Mouse (Mus musculus) layer of hippocampus, postnatal 36 days (tissue): ENCODE data around the gene Mrpl50. TPM values are rescaled to one million over a fixed set of nuclear protein-coding genes. Genes with fewer than 3 reads are reported as not detected.
"Not testable (repeated sequence)": the region's sequence is repeated elsewhere in the genome, so short reads cannot be mapped to it uniquely, and the experiment has no call there.

Source experiments
- DNase-seq, 2 experiments: peaks; one replicate each; pipeline ENCODE4 v3.0.0; 2022
- total RNA-seq, 2 experiments: library from RNA; stranded (reverse); gene quantifications; 2 replicates each; pipeline ENCODE4 v1.2.3; 2021

The Mrpl50 gene
- 10 to 100 TPM; 31.6 to 34.1 TPM for total RNA-seq

DNA sequence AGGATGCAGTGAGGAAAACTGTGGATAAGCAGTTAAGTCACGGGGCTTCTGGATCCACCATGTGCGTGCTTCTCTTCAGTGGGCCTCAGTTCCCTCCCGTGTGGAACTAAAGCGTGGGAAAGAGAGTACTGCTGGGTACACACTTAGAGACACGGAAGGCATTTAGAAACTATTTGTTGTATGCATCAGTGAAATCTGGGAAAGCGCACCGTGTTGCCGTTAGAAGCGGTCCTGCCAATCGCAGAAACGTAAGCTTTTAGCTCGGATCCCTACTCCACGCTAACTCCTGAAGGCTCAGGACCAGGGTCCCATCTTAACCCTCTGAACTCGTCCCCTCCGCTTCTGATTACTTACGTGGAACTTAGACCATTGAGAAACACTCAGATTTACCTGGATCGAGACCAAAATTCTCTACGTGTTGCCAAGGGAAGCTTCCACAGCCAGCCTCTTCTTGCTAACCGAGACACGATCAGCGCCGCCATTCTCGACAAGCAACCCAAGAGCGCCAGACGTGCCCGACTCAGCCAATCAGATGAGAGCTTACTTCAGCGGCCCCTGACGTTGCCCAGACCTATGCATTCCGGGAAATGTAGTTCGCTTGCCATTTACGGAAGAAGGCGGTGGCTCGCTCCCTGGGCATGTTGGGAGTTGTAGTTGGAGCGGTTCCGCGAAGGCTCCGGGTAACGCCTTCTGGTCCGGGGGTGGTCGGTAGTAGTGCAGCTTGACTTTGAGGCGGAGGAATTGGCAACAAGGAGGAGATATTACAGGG lies at the start of gene Mrpl50, which contains the start of gene Zfp189:
Gene Mrpl50, minus strand, starts transcription at position 522 of the 769 bp plus-strand sequence.
Gene Zfp189, plus strand, starts transcription at position 605 of the 769 bp plus-strand sequence.
- peak; percentile 94 to 95 for DNase-seq

DNA sequence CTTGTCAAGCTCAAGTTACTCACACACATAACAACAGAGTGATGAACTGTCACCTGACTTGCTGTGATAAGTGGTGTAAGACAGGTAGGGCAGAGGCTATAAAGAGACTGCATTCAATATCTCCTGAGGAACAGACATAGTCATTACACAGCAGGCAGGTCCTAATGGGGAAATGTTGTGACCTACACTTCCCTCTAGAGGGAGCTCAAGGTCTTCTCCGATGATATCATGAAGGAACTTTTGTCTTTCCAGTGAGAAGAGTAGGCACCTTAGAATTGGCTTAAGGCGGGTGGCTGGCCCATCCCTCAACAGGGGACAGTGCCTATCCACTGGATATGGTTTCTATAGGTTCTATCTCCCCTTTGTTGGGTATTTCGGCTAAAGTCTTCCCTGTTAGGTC lies 46.7 kb upstream of the Mrpl50 start:
- peak; percentile 37 to 52 for DNase-seq

DNA sequence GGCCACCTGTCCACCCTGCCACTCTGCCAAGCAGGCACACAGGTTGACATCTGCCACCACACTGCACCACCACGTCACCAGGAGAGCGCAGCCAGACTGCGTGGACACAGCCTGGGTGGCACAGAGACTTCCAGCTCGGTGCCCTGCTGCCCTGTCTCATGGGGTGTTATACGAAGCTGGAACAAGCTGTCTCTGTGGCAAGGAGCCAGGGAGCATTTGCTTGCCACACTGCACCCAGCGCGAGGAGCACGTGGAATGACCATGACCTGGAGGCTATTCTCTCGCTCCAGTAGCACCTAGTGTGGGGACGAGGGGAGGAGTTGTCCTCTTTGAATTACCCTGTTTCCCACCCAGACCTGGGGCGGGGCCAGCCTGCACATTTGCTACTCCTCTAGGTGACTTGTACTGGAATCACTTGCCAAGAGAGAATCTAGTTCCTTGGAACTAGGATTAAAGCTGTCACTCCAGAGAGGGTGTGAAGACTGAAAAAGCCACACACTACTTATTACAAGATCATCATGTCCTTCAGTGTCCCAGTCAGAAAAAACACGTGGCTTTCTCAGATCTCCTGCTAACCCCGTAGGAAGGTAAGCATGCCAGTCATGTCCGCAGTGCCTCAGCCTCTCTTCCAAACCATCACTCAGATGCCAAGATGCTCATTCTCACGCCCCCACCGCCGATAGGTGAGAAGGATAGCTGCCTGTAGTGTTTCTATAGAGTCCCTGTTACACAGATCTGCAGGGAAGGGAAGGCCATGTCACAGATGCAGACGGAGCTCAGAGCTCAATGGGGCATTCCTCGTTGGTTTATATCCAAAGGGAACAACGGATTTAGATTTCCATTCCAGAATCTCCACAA lies 39.3 kb upstream of the Mrpl50 start:
- peak; percentile 23 to 30 for DNase-seq

DNA sequence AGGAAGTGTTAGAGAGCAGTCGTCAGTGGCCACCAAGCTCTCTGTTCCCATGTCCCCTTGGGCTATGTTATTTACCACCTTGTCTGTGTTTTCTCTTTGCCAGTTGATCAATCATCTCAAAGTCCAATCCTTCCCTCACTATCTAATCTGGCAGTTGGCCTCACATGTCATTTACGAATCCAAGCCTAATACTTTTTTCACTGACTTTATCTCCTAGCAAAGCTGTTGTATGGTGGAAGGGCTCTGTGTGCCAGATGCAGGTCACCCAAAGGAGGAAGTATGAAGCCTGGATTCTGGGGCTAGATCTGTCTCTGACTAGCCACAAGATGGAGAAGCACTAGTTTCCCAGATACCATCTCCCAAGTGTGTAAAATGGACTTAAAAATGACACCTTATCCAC lies 37.3 kb upstream of the Mrpl50 start:
- no peak for DNase-seq

DNA sequence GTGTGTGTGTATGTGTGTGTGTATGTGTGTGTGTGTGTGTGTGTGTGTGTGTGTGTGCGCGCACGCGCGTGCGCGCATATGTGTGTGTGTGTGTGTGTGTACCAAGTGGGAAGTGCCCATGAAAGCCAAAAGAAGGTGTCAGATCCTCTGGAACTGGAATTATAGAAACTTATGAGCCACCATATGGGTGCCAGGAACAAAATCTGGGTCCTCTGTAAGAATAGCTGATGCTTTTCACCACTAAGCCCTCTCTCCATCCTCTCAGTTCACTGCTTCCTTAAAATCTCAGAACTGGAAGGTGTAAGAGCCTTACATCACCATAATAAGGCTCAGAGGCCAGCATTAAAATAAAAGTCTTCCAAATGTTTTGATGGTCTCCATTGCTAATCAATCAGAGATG lies 36.5 kb upstream of the Mrpl50 start:
- DNase-seq = no peak

DNA sequence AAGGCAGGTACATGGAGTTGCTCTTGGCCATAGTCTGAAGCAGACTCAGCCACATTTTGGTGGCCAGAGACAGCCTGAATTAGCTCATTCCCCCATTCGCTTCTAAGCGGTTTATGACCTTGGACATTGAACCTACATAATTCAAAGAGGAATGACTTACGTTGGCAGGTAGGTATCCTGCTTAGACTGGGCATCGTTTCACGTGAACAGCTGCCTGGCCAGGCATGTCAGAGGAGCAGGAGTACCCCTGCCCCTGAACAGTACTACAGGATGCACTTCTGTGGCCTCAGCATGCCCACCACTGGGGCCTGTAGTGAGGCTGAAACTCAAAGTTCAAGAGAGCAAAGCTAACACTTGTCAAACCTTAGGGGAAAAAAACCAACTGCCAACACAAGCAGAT lies 32.5 kb upstream of the Mrpl50 start:
- no peak for DNase-seq

DNA sequence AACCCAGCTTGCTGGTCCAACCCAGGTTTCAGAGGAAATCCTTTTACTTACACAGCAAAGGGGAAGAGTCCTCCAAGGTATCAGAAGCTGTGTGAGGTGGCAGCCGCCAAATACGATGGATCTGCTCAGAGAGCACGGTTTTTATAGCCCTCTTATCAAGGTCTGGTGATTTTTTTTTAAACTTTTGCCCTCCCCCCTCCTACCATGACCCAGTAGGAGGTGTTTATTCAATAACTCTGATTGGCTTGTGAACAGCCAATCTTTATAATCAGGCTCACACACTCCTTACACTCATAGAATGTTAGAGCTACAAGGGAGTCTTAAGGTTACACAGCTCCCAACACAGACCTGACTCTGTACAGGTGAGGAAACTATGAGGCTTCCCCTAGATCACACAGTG lies 28.5 kb upstream of the Mrpl50 start, which contains the start of gene Aldob:
Gene Aldob, minus strand, starts transcription at position 164 of the 400 bp plus-strand sequence.
- DNase-seq = no peak

DNA sequence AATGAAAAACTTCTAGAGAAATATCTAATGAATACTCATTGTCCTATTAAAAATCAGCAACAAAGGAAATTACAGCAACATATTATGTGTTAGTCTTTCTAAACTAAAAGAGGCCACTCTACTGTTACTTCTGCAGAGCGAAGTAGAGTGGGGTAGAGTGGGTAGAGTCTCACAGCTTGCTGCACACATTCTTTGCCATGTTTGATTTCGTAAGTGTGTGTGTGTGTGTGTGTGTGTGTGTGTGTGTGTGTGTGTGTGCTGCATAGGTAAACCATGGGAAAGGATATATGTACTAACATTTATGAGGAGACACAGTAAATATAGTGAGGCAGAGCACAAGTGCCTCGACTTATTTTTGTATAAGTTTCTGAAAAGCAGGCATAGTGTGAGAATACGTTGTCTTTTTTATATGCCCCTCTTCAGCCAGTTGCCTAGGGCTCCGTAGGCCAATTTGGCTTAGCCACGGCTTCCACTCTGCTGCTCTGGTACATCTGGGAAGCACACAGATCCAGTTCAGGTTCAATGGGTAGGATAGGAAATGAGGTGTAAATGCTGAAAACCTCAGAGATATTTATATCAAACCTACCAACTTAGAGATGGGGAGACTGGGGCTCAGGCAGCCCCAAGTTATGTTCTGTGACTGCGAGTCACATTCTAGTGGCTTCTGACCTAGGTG lies 26.8 kb upstream of the Mrpl50 start:
- no peak for DNase-seq

DNA sequence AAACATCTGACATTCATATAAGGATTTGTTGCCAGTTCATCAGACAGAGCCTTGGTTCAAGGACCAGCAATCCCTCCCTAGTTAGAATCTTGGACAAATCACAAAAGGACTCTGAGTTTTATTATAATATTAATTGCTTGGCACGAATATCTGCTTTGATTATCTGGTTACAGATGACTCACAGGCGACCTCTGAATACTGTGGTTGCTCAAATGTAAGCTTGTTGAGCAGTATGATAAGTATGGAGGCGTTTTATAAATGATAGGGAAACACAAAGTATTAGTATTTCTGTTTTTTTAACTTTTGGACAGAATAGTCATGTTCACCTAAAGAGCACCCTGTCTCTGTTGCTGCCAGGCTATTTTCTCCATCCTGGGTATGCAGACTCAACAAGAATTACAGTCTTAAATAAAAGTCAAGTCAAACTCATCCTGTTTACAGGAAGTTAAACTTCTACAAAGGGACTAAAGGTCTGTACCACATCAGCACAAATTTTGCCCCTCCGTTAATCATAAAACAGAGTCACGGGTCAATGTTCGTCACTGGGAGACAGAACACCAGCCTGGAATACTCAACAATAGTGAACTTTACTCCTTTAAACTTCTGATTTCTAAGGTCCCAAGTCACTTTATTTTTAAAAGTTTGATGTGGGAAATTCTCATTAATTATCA lies 26.1 kb upstream of the Mrpl50 start:
- DNase-seq = no peak

DNA sequence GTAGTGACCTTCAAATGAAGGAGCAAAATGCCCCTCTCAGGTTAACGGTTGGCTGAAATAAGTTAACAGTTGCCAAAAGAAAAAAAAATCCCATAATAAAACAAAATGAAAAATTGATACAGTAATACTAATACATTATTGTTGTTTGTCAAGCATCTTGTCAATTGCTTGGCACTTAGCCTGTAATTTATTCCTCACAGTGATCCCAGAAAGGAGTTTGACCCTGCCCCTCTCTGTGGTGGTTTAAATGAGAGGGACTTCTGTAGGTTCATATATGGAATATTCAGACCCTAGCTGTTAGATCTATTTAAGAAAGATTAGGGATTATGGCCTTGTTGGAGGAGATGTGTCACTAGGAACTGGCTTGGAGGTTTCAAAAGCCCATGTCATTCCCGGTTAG lies 25.1 kb upstream of the Mrpl50 start:
- no peak for DNase-seq

DNA sequence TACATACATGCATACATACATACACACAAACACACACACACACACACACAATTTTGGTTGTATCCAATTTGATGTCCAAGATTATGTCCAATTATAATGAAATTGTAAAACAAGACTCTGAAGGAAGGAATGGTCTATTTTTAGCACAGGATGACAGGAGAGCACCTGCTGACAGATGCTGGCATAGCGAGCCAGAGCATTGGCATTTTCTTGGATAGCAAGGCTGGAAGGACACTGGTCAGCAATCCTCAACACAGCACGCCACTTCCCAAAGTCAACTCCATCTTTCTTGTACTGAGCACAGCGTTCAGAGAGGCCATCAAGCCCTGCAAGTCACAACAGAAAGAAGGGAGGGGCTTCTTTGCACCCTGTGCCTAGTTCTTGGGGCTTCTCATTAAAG lies 20.1 kb upstream of the Mrpl50 start:
- no peak for DNase-seq

DNA sequence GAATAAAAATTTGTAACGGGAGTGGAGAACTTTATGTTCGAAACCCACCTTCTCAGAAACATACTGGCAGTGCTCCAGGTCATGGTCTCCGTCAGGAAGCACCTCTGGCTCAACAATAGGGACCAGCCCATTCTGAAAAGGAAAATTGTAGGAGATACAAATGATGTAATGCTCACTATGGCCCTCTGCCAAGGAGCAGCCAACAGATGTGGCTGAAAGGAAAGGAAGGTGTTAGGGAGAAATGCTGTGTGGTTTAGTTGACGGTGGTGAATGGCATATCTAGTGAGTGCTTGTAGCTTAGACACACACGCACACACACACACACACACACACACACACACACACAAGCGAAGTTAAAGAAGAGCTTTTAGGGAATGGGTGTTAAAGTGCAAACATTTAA lies 18.8 kb upstream of the Mrpl50 start:
- DNase-seq = no peak

DNA sequence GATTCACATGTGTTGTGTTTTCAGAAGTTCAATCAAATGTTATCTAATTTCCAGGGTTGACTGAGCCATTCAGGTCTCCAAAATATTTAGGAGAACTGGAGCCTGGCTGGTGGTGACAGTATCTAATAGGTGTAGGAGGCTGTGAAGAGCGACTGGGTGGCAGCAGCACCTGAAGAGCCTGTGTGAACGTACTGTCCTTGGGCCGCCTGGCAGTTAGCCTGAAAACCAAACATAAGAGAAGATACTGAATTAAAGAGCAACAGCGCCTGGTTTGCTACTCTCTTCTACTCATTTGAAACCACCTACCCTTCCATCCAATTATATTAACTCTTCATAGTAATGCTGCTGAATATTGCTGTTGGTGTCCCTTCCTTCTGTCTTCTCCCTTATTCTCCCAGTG lies 15.8 kb upstream of the Mrpl50 start:
- no peak for DNase-seq

DNA sequence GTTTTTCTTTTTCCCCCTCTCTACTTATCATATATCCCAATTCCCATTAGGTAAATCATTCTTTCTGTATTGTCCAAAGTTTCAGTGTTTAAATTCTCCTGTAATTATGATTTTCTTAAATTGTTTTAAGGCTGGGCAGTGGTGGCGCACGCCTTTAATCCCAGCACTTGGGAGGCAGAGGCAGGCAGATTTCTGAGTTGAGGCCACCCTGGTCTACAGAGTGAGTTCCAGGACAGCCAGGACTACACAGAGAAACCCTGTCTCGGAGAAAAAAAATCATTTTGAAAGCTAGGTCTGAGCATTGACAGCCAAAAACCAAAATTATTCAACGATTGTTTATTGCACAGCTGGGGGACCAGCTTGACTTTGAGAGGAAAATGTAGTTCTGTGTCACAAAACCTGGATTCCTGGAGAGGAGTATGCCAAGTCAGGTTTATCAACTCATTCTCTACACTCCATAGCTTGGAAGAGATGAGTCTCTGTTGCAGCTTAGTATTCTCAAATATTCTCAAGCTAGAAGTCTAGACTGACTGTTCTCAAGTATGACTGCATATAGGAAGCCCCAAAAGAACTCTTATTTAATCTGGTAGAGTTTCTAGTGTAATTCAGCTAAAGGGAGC lies 14.9 kb upstream of the Mrpl50 start:
- no peak for DNase-seq

DNA sequence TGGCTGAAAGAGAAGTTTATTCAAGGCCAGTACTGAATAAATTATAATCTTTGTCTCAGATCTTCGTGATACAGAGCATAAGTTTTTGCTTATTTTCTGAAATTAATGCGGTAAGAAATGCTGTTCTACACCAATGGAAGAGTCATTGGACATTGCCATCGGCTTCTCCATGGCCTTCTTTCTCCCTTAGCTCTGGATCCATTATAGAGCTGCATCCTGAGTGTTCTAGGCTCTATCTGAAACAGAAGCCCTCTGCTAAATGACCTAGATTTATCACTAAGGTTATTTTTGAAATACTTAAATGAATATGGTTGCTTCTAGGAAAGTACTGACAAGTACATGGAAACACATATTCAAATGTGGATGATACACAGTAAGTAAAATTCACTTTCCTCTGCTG lies 14.1 kb upstream of the Mrpl50 start:
- no peak for DNase-seq

DNA sequence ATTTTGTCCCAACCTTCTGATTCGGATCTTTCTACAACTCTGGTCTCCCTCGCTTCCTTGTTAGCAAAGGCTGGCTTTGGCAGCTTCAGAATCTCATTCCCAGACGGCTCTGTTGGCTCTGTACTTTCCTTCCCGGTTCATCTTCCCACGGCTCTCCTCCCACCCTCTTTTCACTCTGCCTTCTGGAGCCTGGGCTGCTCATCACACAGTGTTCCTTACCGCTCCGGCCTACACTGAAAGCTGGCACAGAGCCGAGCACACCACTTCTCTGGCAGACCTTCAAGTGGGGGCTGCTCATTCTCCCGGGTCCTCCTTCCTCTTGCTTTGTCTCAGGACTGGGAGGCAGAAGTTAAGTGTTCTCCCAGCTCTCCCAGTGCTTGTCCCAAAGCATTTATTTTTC lies 1.7 kb upstream of the Mrpl50 start:
- peak; percentile 82 to 83 for DNase-seq

DNA sequence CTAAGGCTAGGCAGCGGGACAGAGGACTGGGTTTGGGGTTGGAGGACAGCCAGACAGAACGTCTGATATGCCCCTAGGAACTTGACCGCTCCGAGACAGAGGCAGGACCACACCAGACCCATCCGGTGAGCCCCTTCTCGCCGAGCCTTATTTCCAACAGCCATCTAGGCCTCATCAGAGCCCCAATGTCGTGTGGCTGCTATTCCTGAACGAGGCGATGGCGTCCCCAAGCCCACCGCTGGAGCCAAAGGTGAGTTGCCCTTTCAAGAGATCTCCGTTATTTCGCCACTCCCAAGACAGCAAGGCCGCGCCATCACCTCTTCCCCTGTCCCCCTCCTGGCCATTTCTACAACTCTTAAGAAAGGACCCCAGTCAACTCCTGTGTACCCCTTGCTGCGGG lies 453 bp upstream of the Mrpl50 start:
- DNase-seq = no peak

DNA sequence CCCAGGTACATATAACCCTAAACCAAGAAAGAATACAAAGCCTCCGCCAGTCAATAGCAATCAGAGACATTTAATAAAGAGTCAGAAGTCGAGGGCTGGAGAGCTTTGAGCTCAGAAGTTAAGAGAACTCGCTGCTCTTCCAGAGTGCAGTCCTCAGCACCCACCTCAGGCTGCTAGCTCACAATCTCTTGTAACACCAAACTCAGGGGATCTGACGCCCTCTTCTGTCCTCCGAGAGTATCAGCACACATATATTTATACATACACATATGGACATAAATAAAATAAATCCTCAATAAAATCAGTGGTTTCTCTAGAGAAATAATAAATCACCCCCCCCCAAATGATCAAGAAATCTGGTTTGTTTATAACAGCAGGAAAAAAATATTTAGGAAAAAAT lies 1.4 kb downstream of the Mrpl50 start:
- no peak for DNase-seq

DNA sequence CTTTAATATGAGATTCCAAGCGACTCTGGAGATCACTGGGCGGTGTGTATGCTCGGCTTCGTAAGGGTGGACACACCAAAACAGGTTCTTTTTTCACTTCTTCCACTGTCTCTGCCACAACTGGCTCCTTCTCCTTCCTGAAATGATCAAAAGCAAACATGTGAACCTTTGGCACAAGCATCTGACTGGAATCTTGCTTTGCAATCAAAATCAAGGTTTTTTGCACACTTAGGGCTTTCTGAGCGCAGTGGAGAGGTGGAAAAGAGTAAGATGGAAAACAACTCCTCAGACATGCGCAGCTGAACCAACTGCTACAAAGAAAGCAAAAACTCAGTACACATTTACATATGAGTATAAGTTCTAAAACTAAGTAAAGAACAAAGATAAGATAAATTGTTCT lies 6.5 kb downstream of the Mrpl50 start:
- no peak for DNase-seq

DNA sequence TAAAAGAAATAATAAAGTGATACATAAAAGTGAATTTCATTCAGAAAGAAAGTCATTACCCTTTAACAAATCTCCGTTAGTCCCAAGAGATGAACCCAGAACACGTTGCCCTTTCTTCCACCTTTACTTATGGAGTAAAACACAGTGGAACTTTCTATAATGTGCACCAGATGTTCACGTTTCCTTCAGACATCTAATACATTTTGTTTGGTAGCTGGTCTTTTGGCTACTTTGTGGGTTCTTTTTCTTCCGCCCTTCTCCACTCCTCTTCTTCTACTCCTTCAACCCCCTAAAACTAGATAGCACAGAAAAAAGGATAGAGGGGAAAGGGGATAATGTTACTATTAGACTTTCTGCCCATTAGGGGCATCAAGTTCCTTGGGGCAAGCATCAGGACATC lies 8.3 kb downstream of the Mrpl50 start:
- DNase-seq = no peak

DNA sequence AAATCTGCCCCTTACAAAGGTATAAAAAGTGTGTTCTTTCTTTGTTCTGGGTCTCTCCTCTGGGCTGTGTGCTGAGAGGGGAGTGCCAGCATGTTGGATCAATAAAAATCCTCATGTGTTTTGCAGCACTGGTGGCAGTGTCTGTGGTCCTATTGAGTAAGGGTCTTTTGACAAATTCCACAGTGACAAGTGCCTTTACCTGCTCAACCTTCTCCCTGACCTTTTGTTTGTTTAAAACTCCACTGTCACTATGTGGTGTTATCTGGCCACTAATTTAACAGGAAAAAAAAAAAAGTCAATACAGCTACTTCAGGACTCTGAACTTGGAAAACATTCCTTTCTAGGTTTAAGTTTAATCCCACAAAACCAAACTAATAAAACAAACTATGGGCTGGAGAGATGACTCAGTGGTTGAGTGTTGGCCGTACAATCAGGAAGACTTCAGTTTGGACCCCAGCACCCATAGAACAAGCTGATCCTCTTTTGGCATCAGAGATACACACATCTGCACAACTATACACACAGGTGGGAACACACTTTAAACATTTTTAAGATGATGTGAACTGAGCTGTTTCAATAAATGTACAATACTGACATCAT lies 10.6 kb downstream of the Mrpl50 start:
- not testable (repeated sequence) for DNase-seq

DNA sequence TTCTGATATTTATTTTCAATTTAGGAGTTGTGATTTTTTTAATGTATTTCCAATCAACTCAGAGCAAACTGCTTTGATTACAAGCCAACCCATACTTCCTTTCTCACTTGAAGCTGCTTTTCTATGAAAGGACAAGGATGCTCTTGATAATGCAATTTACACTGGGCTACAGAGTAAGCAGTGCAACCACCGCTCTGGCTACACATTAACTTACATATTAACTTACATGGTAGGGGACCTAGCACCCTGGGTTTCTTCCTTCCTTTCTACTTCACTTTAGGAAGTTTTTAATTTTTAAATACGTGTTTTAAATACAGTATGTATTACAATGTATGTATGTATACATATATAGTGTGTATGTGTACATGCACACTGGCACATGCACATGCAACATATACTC lies 11.7 kb downstream of the Mrpl50 start:
- no peak for DNase-seq
